Mouse (Mus musculus): ENCODE measurements around the gene Hspb9. TPM values are rescaled to one million over a fixed set of nuclear protein-coding genes. Genes with fewer than 3 reads are reported as not detected.
A peak's percentile ranks its signal among the peaks of the same experiment; 100 is the strongest.

Hspb9 gene
- total RNA-seq, 2 experiments from 2014 or later = not detected

GRCm38 (mm10) chr11:100759611-100760233 lies 46.1 kb downstream of the Hspb9 start, which contains the start of gene Kcnh4:
TSS of gene Kcnh4 (minus strand) at chr11:100759942.
- peak; percentile 22 to 55 for DNase-seq

GRCm38 (mm10) chr11:100761547-100762045 lies 47.9 kb downstream of the Hspb9 start:
- peak; percentile 87 to 93 for DNase-seq

- DNase-seq = no peak
Observed at GRCm38 (mm10) chr11:100762831-100763230, 49.2 kb downstream of the Hspb9 start, which contains the start of gene Hcrt. TSS of gene Hcrt (minus strand) at chr11:100762931.

Other genes with a start within 250 kb of the Hspb9 start
- gene Klhl11, start 241.1 kb upstream of the Hspb9 start, total RNA-seq (2021) = 1 to 10 TPM; 7.2 to 7.7 TPM
- 10 to 100 TPM; 35.6 to 80.9 TPM for gene Acly, start 185.8 kb upstream of the Hspb9 start, total RNA-seq (2021)
- gene Ttc25, start 168.2 kb upstream of the Hspb9 start, total RNA-seq (2021) = under 1 TPM; 0.17 to 0.46 TPM
- gene Cnp, start 138.9 kb upstream of the Hspb9 start, total RNA-seq (2021) = 1 to 10 TPM; 6.1 to 7.7 TPM
- gene Nkiras2, start 94.6 kb upstream of the Hspb9 start, total RNA-seq (2021) = 10 to 100 TPM; 48.6 to 50.6 TPM
- 100 to 1,000 TPM; 126 to 128 TPM for gene Dnajc7, start 93.7 kb upstream of the Hspb9 start, total RNA-seq (2021)
- gene Zfp385c, start 21.4 kb upstream of the Hspb9 start, total RNA-seq (2021) = under 1 TPM; 0.12 to 0.44 TPM
- 1 to 10 TPM in 1 of 2 experiments, under 1 TPM in 1; 0.60 to 1.0 TPM for gene Dhx58, start 9.6 kb upstream of the Hspb9 start, total RNA-seq (2021)
- gene Kat2a, start 1.4 kb upstream of the Hspb9 start, total RNA-seq (2021) = 10 to 100 TPM; 12.2 to 14.7 TPM
- 10 to 100 TPM; 53.9 to 59.8 TPM for gene Rab5c, start 24.4 kb downstream of the Hspb9 start, total RNA-seq (2021)
- not detected for gene Kcnh4, start 46.1 kb downstream of the Hspb9 start, total RNA-seq (2021)
- not detected for gene Hcrt, start 49.1 kb downstream of the Hspb9 start, total RNA-seq (2021)
- 10 to 100 TPM in 1 of 2 experiments, 1 to 10 TPM in 1; 9.8 to 13.4 TPM for gene Ghdc, start 57.1 kb downstream of the Hspb9 start, total RNA-seq (2021)
- 10 to 100 TPM; 55.0 to 60.1 TPM for gene Stat5b, start 136.9 kb downstream of the Hspb9 start, total RNA-seq (2021)
- gene Stat5a, start 145.5 kb downstream of the Hspb9 start, total RNA-seq (2021) = 10 to 100 TPM; 17.2 to 23.0 TPM
- gene Stat3, start 225.7 kb downstream of the Hspb9 start, total RNA-seq (2021) = 10 to 100 TPM; 71.8 to 83.2 TPM

All from heart, adult 18-20 months (tissue).